Mouse (Mus musculus): Measurements from ENCODE around the gene Rtn4.

GRCm38 (mm10) chr11:29744760-29745430 is 52.1 kb downstream of the Rtn4 start:
- TF ChIP-seq POLR2A (IDR thresholded peaks at IDR 0.05; ENCODE audit: low read depth, low read length) (no peak), CTCF (conservative IDR thresholded peaks at IDR 0.05; ENCODE audit: insufficient read depth, insufficient read length, low read depth, low read length) (no peak)
